Comparison of ENCODE assay signal across 28 mouse cellular contexts in the genomic region with DNA sequence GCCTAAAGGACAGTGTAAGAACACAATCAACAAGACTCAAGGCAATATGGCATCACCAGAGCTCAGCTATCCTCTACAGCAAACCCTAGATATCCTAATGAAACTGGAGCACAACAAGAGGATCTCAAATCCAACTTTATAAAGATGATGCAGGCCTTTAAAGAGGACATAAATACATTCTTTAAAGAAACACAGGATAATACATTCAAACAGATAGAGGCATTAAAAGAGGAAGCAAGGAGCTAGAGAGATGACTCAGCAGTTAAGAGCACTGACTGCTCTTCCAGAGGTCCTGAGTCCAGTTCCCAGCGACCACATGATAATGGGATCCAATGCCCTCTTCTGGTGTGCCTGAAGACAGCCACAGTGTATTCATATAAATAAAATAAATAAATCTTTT. TPM values are rescaled to one million over a fixed set of nuclear protein-coding genes. Genes with fewer than 3 reads are reported as not detected.
DNase-seq lines count a peak whose midpoint lies in the region; ATAC-seq and TF ChIP-seq lines count a peak whose summit lies in the region.
"Had no signal": no experiment of that assay in that cellular context is flagged by ENCODE, and none has a peak within 500 bp of the region (broad histone marks: within the 10 kb centered on the region; RNA-seq: fewer than 3 reads in every experiment).

No protein-coding gene starts in this region.

- no peaks in the 10 kb centered on the region for H3K79me2 ChIP-seq in CH12.LX (replicated peaks; ENCODE audit: control insufficient read depth, extremely low read depth, insufficient read depth, poor library complexity, severe bottlenecking)

- in situ Hi-C loops in CH12.LX (cut with MboI; ENCODE audit: low pct_ligation_motif_present, low pct_unique_long_range_greater_than_20kb, low sequenced_read_pairs), result no loop called here

- WGBS in kidney, embryonic 15.5 days, result 68% methylated on average over 1 of the region's 1 CpGs

- TF ChIP-seq EP300 in CH12.LX (IDR thresholded peaks at IDR 0.05; ENCODE audit: low read length), result no peak

- no peak overlapping the region for H3K9ac ChIP-seq in CH12.LX (ENCODE audit: insufficient read depth, low read depth)
- H3K9ac ChIP-seq in kidney, embryonic 15.5 days, result no peak overlapping the region
- H3K9ac ChIP-seq: embryonic facial prominence, embryonic 13.5 days; embryonic facial prominence, embryonic 15.5 days; forebrain, embryonic 12.5 days had no signal

- H3K4me1 ChIP-seq in CH12.LX (ENCODE audit: control insufficient read depth in 1 of 2, insufficient read depth in 2 of 2), result peaks cover 2 to 11% of the 10 kb centered on the region in 2 experiments; a peak in 2 of 4 replicates
- no peaks in the 10 kb centered on the region for H3K4me1 ChIP-seq in kidney, embryonic 15.5 days
- H3K4me1 ChIP-seq: embryonic facial prominence, embryonic 13.5 days; embryonic facial prominence, embryonic 15.5 days; forebrain, embryonic 10.5 days; forebrain, embryonic 12.5 days had no signal

- H3K9me3 ChIP-seq in CH12.LX (replicated peaks; ENCODE audit: low read length), result no peaks in the 10 kb centered on the region
- no peaks in the 10 kb centered on the region for H3K9me3 ChIP-seq in kidney, embryonic 15.5 days (replicated peaks)
- H3K9me3 ChIP-seq: embryonic facial prominence, embryonic 13.5 days; embryonic facial prominence, embryonic 15.5 days; forebrain, embryonic 10.5 days; forebrain, embryonic 12.5 days had no signal

- H3K4me2 ChIP-seq in CH12.LX (ENCODE audit: insufficient read depth, low read depth, poor library complexity, severe bottlenecking), result no peak overlapping the region
- H3K4me2 ChIP-seq in kidney, embryonic 15.5 days, result no peak overlapping the region
- H3K4me2 ChIP-seq: embryonic facial prominence, embryonic 13.5 days; embryonic facial prominence, embryonic 15.5 days; forebrain, embryonic 12.5 days had no signal

- DNase-seq in CH12.LX (ENCODE audit: extremely low read depth), result no peak
- peak; percentile 56 for DNase-seq in MEL-GATA-1-ER (ENCODE audit: extremely low read depth, low read depth)
- DNase-seq in yolk sac, embryonic 10.5 days (ENCODE audit: low spot score), result no peak
- DNase-seq in spleen, postnatal 10 days (ENCODE audit: low spot score in 2 of 2), result no peak
- DNase-seq: adrenal gland, adult 2 months; adrenal gland, postnatal 10 days; adrenal gland, postnatal 25 days; B cell, adult 2 months; cerebellum, adult 11 months; cerebellum, adult 18-20 months; cerebellum, adult 8-10 months; cerebellum, adult 9-11 months; cerebellum, postnatal 25 days; embryo, embryonic 11 days had no signal

- H3K4me3 ChIP-seq in CH12.LX (replicated peaks in 1 of 3; ENCODE audit: low read depth in 2 of 3, low read length in 2 of 3, poor library complexity in 1 of 3), result no peak overlapping the region
- H3K4me3 ChIP-seq in kidney, embryonic 15.5 days (replicated peaks), result no peak overlapping the region
- H3K4me3 ChIP-seq: embryonic facial prominence, embryonic 13.5 days; embryonic facial prominence, embryonic 15.5 days; erythroblast, embryonic 14.5 days; forebrain, embryonic 10.5 days; forebrain, embryonic 12.5 days had no signal

- TF ChIP-seq CTCF in CH12.LX (conservative IDR thresholded peaks at IDR 0.05 in 1 of 2, IDR thresholded peaks at IDR 0.05 in 1 of 2; ENCODE audit: low read depth in 2 of 2, low read length in 2 of 2), result no peak

- no peaks in the 10 kb centered on the region for H3K27me3 ChIP-seq in CH12.LX (replicated peaks)
- peaks cover 12% of the 10 kb centered on the region; the same call in 1 of the 2 replicates for H3K27me3 ChIP-seq in kidney, embryonic 15.5 days

- dilution Hi-C loops in CH12.LX (cut with MboI; ENCODE audit: extremely low pct_ligation_motif_present, extremely low pct_unique_long_range_greater_than_20kb, low sequenced_read_pairs), result no loop called here

- no peaks in the 10 kb centered on the region for H3K36me3 ChIP-seq in CH12.LX (replicated peaks in 1 of 2; ENCODE audit: control insufficient read depth in 1 of 2, insufficient read depth in 1 of 2, low read length in 1 of 2)
- no peaks in the 10 kb centered on the region for H3K36me3 ChIP-seq in kidney, embryonic 15.5 days
- H3K36me3 ChIP-seq: embryonic facial prominence, embryonic 13.5 days; embryonic facial prominence, embryonic 15.5 days; forebrain, embryonic 10.5 days; forebrain, embryonic 12.5 days had no signal

- TF ChIP-seq RAD21 in CH12.LX (IDR thresholded peaks at IDR 0.05; ENCODE audit: low read depth, low read length), result no peak

- 0 out of 2 replicates have a peak, but pooled peaks have one; percentile 38 for ATAC-seq in megakaryocyte, adult 5-6 weeks (ENCODE audit: poor library complexity, severe bottlenecking)
- ATAC-seq in kidney, embryonic 15.5 days (replicated peaks; ENCODE audit: low FRiP score), result no peak
- ATAC-seq: CD4-positive, CD25-positive, alpha-beta regulatory T cell, adult 4 months; forebrain, embryonic 14.5 days; forebrain, embryonic 16.5 days had no signal

- H3K27ac ChIP-seq in CH12.LX (ENCODE audit: insufficient read depth, low read depth), result no peak overlapping the region
- H3K27ac ChIP-seq in kidney, embryonic 15.5 days, result no peak overlapping the region
- H3K27ac ChIP-seq: embryonic facial prominence, embryonic 13.5 days; embryonic facial prominence, embryonic 15.5 days; forebrain, embryonic 10.5 days; forebrain, embryonic 12.5 days had no signal

- TF ChIP-seq POLR2A in CH12.LX (IDR thresholded peaks at IDR 0.05; ENCODE audit: low read depth, low read length), result no peak

TF ChIP-seq in CH12.LX, 34 proteins besides CTCF, POLR2A, EP300 and RAD21:
- TF ChIP-seq CHD1 (IDR thresholded peaks at IDR 0.05; ENCODE audit: low read depth, low read length) (no peak), MAFK (IDR thresholded peaks at IDR 0.05; ENCODE audit: insufficient replicate concordance, low read length) (0 out of 2 replicates have a peak, but pooled peaks have one; percentile 46)

RNA-seq across cellular contexts. Expression of gene Opn1mw, which starts 32.1 kb away (rescaled TPM):
- total RNA-seq in CH12.LX (2012; rRNA removed), result not detected in 2 replicates
- total RNA-seq in CH12.LX (2014; rRNA removed), result not detected in 2 replicates
- polyA plus RNA-seq in CH12.LX (2012; ENCODE audit: insufficient read length, low read depth), result not detected in 2 replicates
- total RNA-seq in megakaryocyte, adult 5-6 weeks (2015), result not detected in 2 replicates
- not detected in 2 replicates for total RNA-seq in megakaryocyte, adult 5-6 weeks (2017)
- not detected in 2 replicates for polyA plus RNA-seq in kidney, embryonic 15.5 days (2015; fragmentation: Nextera tagmentation; extraction: Ambion mirVana)
- total RNA-seq: adrenal gland, adult 2 months; adrenal gland, postnatal 10 days; adrenal gland, postnatal 25 days; adrenal gland, postnatal 4 days; ES-E14 had no signal
- polyA plus RNA-seq: adrenal gland, adult 2 months; brain, embryonic 14.5 days; CD4-positive, CD25-positive, alpha-beta regulatory T cell, adult 4 months; embryonic facial prominence, embryonic 11.5 days; embryonic facial prominence, embryonic 13.5 days; embryonic facial prominence, embryonic 15.5 days; erythroblast, embryonic 14.5 days; forebrain, embryonic 10.5 days; forebrain, embryonic 12.5 days; forebrain, embryonic 14.5 days; forebrain, embryonic 16.5 days had no signal

RNA-seq across cellular contexts. Expression of gene Mecp2, which starts 40.0 kb away (rescaled TPM):
- 12.0 and 12.3 TPM in 2 replicates for total RNA-seq in CH12.LX (2012; rRNA removed)
- total RNA-seq in CH12.LX (2014; rRNA removed), result 9.9 and 12.2 TPM in 2 replicates
- 12.0 and 15.5 TPM in 2 replicates for polyA plus RNA-seq in CH12.LX (2012; ENCODE audit: insufficient read length, low read depth)
- total RNA-seq in megakaryocyte, adult 5-6 weeks (2015), result 15.2 and 16.4 TPM in 2 replicates
- 16.9 and 17.7 TPM in 2 replicates for total RNA-seq in megakaryocyte, adult 5-6 weeks (2017)
- 11.2 and 12.1 TPM in 2 replicates for polyA plus RNA-seq in kidney, embryonic 15.5 days (2015; fragmentation: Nextera tagmentation; extraction: Ambion mirVana)
